Mouse (Mus musculus) embryonic fibroblast, embryonic 13.5 days (primary cell): ENCODE results near the gene Cpm. TPM values are rescaled to one million over a fixed set of nuclear protein-coding genes. Genes with fewer than 3 reads are reported as not detected.

Experiments
- H3K27ac ChIP-seq: 2 replicates; pipeline ENCODE4 v1.5.1; 2012; ENCODE audit warnings: low read length, control low read depth, inconsistent platforms; ENCODE audit not compliant: insufficient read depth
- H3K4me1 ChIP-seq: 2 replicates; pipeline ENCODE4 v1.6.1; 2011; ENCODE audit warnings: low read length; ENCODE audit not compliant: control insufficient read depth, insufficient read depth
- H3K4me3 ChIP-seq: 2 replicates; pipeline ENCODE4 v1.5.1; 2011; ENCODE audit warnings: mild to moderate bottlenecking, control low read depth, low read length; ENCODE audit not compliant: insufficient read depth
- CTCF ChIP-seq: IDR thresholded peaks from 2 replicates; pipeline ENCODE4 v1.5.1; 2011; ENCODE audit warnings: mild to moderate bottlenecking, control low read depth, low read length, moderate library complexity, borderline replicate concordance; ENCODE audit not compliant: insufficient read depth
- POLR2A ChIP-seq: IDR thresholded peaks from 2 replicates; pipeline ENCODE4 v1.6.1; 2011; ENCODE audit warnings: low read depth, mild to moderate bottlenecking, control low read depth, low read length, moderate library complexity
- polyA plus RNA-seq: library from polyadenylated mRNA; stranded (reverse); fragments of >200 nt; gene quantifications from 2 replicates; pipeline ENCODE4 v1.2.4, GENCODE M21; 2011; ENCODE audit warnings: low read depth; ENCODE audit not compliant: missing spikeins, insufficient read length

Cpm gene
- polyA plus RNA-seq, 1 experiment, result 1.4 TPM

DNA sequence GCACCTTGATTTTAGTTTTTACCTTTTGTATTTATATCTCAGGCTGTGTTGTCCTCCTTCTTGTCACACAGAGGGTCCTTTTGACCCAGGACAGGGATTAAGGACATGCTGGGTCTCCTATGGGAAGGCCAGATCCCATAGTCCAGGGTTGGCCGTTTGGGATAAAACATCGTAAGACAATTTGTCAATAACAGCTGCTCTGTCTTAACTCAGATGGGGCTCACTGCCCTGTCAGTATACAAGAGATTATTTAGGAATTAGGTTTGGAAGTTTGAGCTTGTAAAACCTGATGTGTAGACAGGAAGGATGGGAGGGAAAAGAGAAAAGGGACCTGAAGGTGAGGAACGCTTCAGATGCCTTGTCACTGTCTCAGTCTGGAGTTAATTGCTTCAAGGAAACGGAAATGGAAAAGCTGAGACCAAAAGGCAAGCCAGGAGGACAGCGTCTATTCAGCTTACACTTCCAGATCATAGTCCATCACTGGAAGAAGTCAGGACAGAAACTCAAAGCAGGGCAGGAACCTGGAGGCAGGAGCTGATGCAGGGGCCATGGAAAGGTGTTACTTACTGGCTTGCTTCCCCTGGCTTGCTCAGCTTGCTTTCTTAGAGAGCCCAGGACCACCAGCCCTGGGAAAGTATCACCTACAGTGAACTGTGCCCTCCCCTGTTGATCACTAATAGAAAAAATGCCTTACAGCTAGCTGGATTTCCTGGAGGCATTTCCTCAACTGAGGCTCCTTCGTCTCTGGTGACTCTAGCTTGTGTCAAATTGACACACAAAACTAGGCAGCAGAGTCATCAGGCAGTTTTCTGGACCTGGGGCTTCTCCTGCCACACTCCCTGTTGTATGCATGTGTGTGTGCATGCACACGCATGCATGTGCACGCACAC is 27.9 kb upstream of the Cpm start:
- Histone ChIP-seq H3K4me1 (no peaks in the 10 kb centered on the region), H3K4me3 (no peak overlapping the region), H3K27ac (no peak overlapping the region)
- TF ChIP-seq POLR2A (no peak), CTCF (no peak)

DNA sequence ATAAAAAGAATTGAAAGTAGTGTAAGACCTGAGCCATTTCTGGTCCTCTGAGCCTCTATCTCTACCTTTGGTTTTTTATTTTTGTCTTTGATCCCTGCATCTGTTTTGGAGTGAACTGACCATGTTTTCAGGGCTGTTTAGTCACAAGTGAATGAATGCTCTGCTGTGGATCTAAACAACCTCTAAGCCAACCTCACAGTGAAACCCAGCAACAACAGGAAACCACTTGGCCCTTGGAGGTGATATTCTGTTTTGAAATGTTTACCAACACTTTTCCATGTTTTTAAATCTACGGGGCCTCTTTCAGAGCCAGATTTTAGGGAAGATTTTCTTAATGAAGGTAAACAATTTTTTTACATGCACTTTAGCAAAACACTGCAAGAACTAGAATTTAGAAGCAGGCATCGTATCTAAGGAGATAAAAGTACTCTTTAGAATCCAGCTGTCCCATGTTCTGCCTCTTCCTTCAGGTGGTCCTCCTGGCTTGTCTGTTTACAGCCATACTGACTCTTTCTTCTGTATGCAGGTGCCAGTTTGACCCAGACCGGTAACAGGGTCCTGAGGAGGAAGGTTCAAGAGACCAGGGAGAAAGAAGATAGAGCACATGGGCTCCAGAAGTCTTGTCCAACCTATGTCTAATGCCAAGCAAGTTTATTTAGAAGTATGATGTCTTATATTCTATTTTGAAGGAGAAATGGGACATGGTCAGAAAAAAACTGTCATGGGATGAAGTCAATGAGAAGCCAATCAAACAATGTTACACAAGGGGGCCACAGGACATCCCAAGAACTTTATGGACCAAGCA is 26.8 kb upstream of the Cpm start:
- no peak for TF ChIP-seq CTCF
- TF ChIP-seq POLR2A, result no peak
- Histone ChIP-seq H3K4me1 (no peaks in the 10 kb centered on the region), H3K27ac (no peak overlapping the region), H3K4me3 (no peak overlapping the region)

DNA sequence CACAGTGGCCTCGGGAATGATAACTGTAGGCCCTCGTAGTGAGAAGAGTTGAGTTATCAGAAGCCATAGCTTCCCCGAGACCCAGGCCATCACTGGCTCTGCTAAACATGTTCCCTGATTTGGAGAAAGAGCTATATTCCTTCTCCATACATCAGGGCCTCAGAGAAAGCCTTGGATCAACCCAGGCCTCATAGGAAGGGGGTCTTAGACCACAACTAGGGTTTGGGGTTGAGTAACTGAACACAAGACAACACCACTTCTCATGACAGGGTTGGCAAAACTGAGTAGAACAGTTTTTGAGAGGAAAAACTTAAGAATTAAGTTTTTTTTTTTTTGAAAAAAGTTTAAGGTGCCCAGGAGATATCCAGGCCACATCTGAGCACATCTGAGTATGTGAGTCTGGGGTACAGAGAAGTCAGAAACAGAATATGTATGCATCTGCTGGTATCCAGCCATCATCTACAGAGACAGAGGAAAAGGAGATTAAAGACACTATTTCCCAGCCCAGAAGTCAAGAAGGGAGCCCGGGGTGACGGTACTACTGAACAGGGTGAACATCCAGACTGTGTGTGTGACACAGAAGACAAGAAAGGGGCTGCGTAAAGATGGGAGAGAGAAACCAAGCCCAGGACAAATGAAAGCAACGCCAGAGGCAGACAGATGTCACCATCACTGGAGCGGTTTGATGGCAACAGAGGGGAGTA is 26.0 kb upstream of the Cpm start:
- Histone ChIP-seq H3K4me3 (no peak overlapping the region), H3K4me1 (no peaks in the 10 kb centered on the region), H3K27ac (no peak overlapping the region)
- no peak for TF ChIP-seq POLR2A
- TF ChIP-seq CTCF, result no peak

GRCm38 (mm10) chr10:117603834-117604623 is 25.3 kb upstream of the Cpm start:
- no peak overlapping the region for H3K27ac ChIP-seq
- H3K4me1 ChIP-seq, result no peaks in the 10 kb centered on the region
- no peak overlapping the region for H3K4me3 ChIP-seq
- TF ChIP-seq POLR2A (no peak), CTCF (no peak)

DNA sequence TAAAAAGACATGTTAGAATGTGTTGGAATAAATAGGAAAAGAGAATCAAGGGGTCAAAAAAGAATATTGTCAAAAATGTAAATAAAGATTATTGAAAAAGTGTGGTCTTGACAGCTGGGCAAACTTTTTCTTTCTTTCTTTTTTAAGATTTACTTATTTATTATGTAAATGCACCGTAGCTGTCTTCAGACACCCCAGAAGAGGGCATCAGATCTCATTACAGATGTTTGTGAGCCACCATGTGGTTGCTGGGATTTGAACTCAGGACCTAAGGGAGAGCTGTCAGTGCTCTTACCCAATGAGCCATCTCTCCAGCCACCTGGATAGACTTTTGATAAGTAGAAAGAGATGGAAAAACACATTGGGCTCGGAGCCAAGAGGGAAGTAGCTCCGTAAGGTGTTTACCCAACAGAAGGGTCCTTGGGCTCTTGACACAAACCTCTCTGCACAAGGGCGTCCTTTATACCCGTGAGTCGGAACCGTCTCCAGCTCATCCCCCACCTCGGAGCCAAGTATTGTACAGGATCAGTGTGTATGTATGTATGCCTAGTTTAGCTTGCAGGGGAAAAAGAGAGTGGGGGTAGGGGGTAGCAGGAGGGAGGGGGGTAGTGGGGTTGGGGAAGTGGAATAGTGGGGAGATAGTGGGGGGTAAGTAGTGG is 24.5 kb upstream of the Cpm start:
- no peak overlapping the region for H3K27ac ChIP-seq
- no peak overlapping the region for H3K4me3 ChIP-seq
- TF ChIP-seq POLR2A (no peak), CTCF (no peak)
- no peaks in the 10 kb centered on the region for H3K4me1 ChIP-seq

DNA sequence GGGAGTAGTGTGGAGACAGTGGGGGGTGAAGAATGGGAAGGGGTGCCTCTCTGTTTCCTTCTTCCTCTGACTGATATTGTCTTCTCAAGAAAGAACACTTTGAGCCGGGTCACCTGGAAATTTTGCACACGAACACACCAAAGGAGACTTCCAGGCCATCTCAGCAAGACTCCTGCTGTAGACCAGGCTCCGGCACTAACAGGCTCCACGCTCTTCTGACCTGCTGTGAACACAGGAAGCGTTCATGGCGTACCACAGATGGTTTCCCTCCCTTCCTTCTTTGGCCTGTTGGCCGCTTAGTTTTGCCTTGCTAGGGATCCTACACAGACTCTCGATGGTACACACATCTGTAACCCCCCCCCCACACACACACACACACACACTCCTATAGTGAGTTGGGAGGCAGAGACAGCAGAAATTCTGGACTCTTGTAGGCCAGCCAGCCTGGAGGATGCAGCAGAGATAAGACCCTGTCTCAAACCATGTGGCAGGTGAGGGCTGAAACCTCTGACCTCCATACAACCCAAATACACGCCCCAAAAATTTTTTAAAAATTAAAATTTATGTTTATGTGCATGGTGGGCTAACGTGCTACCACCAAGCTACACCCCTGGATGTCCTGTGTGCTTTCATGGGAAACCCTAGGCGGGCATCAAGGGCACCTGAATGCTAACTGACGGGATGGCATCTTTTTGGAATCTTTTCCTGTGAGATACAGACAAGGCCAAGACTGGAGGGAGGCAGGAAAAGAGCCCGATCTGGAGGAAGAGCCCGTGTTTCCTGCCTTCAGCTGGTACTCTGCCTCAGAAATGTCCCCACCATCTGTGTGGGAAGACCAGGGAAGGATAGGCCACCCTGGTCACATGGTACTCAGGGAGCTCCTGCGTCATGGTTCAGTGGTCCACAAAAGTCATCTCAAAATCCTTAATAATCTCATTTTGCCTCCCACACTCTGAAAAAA is 23.7 kb upstream of the Cpm start:
- TF ChIP-seq POLR2A, result no peak
- TF ChIP-seq CTCF, result no peak
- no peaks in the 10 kb centered on the region for H3K4me1 ChIP-seq
- H3K27ac ChIP-seq, result no peak overlapping the region
- H3K4me3 ChIP-seq, result no peak overlapping the region

DNA sequence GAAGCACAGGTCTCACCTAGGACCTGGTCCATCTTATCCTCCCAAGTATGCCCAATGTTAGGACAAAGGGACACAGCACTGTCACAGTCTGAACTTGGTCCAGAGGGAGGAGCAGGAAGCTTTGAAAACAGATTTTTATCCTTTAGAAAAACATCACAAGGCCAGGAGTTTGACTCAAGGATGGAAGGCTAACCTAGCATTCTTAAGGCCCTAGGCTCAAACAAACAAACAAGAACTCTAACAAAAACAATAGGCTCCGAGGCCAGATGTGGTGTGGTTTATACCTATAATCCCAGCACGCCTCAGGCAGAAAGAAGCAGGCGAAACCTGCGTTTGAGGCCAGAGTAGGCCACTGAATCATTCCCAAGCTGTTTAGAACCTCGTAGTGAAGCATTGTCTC is 22.9 kb upstream of the Cpm start:
- H3K4me3 ChIP-seq, result no peak overlapping the region
- H3K4me1 ChIP-seq, result no peaks in the 10 kb centered on the region
- TF ChIP-seq CTCF, result no peak
- TF ChIP-seq POLR2A, result no peak
- H3K27ac ChIP-seq, result no peak overlapping the region

GRCm38 (mm10) chr10:117607051-117607803 is 22.1 kb upstream of the Cpm start:
- H3K4me3 ChIP-seq, result no peak overlapping the region
- H3K4me1 ChIP-seq, result no peaks in the 10 kb centered on the region
- no peak overlapping the region for H3K27ac ChIP-seq
- no peak for TF ChIP-seq CTCF
